Mouse (Mus musculus): Measurements from ENCODE around the gene Gm5891. TPM values are rescaled to one million over a fixed set of nuclear protein-coding genes. Genes with fewer than 3 reads are reported as not detected.
"Not testable (repeated sequence)": the region's sequence is repeated elsewhere in the genome, so short reads cannot be mapped to it uniquely, and the experiment has no call there.

The Gm5891 gene
- total RNA-seq (2021) = not detected

- DNase-seq; intact Hi-C loops (cut with DNase I): not testable (repeated sequence)
Observed at GRCm38 (mm10) chr7:21921191-21921590, at the start of gene Gm5891. Gene Gm5891 (minus strand): TSS chr7:21921291.

Other genes with a start within 250 kb of the Gm5891 start
- not detected for gene Gm4175, start 159.8 kb downstream of the Gm5891 start, total RNA-seq (2021)
- gene Gm4177, start 124.6 kb downstream of the Gm5891 start, total RNA-seq (2021) = not detected
- not detected for gene Vmn1r135, start 88.9 kb downstream of the Gm5891 start, total RNA-seq (2021)
- not detected for gene Gm5725, start 77.0 kb downstream of the Gm5891 start, total RNA-seq (2021)
- not detected for gene Vmn1r137, start 73.3 kb upstream of the Gm5891 start, total RNA-seq (2021)
- gene Vmn1r138, start 107.6 kb upstream of the Gm5891 start, total RNA-seq (2021) = not detected
- gene Gm6176, start 135.0 kb upstream of the Gm5891 start, total RNA-seq (2021) = not detected
- gene Vmn1r139, start 147.8 kb upstream of the Gm5891 start, total RNA-seq (2021) = not detected
- gene Gm16451, start 197.0 kb upstream of the Gm5891 start, total RNA-seq (2021) = not detected
- not detected for gene Gm10666, start 213.4 kb upstream of the Gm5891 start, total RNA-seq (2021)
- not detected for gene Vmn1r142, start 242.7 kb upstream of the Gm5891 start, total RNA-seq (2021)